10 mouse cellular contexts compared by ENCODE assay signal in the genomic region with DNA sequence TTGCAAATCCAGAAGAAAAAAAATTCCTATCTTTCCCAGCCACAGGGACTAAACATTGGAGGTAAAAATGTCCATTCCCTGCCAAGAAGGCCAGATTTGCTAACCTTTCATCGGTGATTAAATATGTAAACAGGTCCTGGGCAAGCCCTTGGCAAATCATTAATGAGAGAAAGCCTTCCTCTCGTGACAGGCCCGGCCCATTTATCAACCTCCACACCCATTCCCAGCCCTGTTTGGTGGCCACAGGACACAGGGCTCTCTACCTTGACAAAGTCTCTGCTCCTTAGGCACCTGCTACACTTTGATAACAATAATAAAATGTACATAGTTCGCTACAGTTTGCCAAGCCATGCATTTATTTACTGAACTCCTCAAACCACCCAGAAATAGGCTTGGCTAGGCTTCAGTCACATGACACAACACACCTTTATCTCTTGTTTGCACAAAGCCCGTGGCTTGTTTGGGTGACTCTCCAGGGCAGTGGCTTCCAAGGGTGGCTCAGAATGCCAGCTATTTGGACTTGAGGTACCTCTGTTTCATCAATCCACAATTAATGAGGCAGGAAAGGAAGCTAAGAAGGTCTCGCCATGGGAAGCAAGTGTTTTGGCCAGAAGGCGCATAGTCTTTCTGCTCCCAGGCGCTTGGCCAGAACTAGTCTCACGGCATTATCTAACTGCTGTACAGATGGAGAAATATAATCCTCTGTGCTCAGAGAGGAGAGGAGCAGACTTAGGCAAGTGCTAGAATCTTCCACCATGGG. TPM values are rescaled to one million over a fixed set of nuclear protein-coding genes. Genes with fewer than 3 reads are reported as not detected.
DNase-seq lines count a peak whose midpoint lies in the region; ATAC-seq lines count a peak whose summit lies in the region.
"Had no signal": no experiment of that assay in that cellular context is flagged by ENCODE, and none has a peak within 500 bp of the region (broad histone marks: within the 10 kb centered on the region; RNA-seq: fewer than 3 reads in every experiment).

No protein-coding gene starts in this region.

- H3K9ac ChIP-seq in forebrain, embryonic 14.5 days (ENCODE audit: low read length), result no peak overlapping the region

- H3K36me3 ChIP-seq in forebrain, embryonic 14.5 days (ENCODE audit: control insufficient read depth, insufficient read depth, low read length), result no peaks in the 10 kb centered on the region

- H3K4me2 ChIP-seq in forebrain, embryonic 14.5 days (ENCODE audit: low read length), result no peak overlapping the region

- H3K4me1 ChIP-seq in forebrain, embryonic 14.5 days (ENCODE audit: control insufficient read depth, insufficient read depth, low read length), result no peaks in the 10 kb centered on the region

- no peaks in the 10 kb centered on the region for H3K27me3 ChIP-seq in forebrain, embryonic 14.5 days (replicated peaks; ENCODE audit: control insufficient read depth, insufficient read depth, low read length)

- H3K4me3 ChIP-seq in forebrain, embryonic 14.5 days (ENCODE audit: low read depth, low read length), result no peak overlapping the region

- ATAC-seq in forebrain, embryonic 14.5 days, result no peak
- ATAC-seq: inflammation-experienced regulatory T-cells, adult 6 months had no signal

- peak; percentile 92 for DNase-seq in heart, adult 11 months
- no peak for DNase-seq in heart, adult 8-10 months (ENCODE audit: low spot score)
- DNase-seq in cerebellum, postnatal 25 days, result peak; percentile 78 to 85
- DNase-seq in kidney, postnatal 36 days, result peak; percentile 75 to 87
- DNase-seq in lung, postnatal 36 days, result peak; percentile 83
- no peak for DNase-seq in embryo, embryonic 10.5 days (ENCODE audit: low spot score)
- DNase-seq in natural killer cell, adult 2 months (ENCODE audit: low spot score in 2 of 2), result no peak
- no peak for DNase-seq in forebrain, embryonic 14.5 days (ENCODE audit: low spot score)
- DNase-seq: adrenal gland, postnatal 14 days had no signal

- no peaks in the 10 kb centered on the region for H3K9me3 ChIP-seq in forebrain, embryonic 14.5 days (replicated peaks; ENCODE audit: control insufficient read depth, low read length)

- H3K27ac ChIP-seq in forebrain, embryonic 14.5 days (ENCODE audit: low read depth, low read length), result no peak overlapping the region

- whole genome bisulfite sequencing in forebrain, embryonic 14.5 days, result 82% methylated on average over 9 of the region's 9 CpGs

RNA-seq across cellular contexts. Expression of gene Rab6b, which starts 21.3 kb away (rescaled TPM):
- total RNA-seq in heart, adult 8-10 months (2022), result 1 to 10 TPM; 1.3 to 2.7 (median 2.1) TPM
- polyA plus RNA-seq in forebrain, embryonic 14.5 days (2014; fragmentation: Nextera tagmentation; extraction: Ambion mirVana), result 32.5 and 40.5 TPM in 2 replicates

Comparison
In these comparisons a context has a peak if more than half of its experiments do, and no peak if none do; other contexts are left out.
1. DNase-seq: peak in heart, adult 11 months (single experiment), cerebellum, postnatal 25 days (2 of 2), kidney, postnatal 36 days (2 of 2) and lung, postnatal 36 days (single experiment); none in heart, adult 8-10 months (single experiment), embryo, embryonic 10.5 days (single experiment), natural killer cell, adult 2 months (0 of 2) and forebrain, embryonic 14.5 days (single experiment).